Mouse (Mus musculus): ENCODE results near the gene Nsun2. TPM values are rescaled to one million over a fixed set of nuclear protein-coding genes. Genes with fewer than 3 reads are reported as not detected.
A peak's percentile ranks its signal among the peaks of the same experiment; 100 is the strongest.

Nsun2 gene
- 10 to 100 TPM; 64.2 to 68.9 TPM for total RNA-seq (2021)
- long read RNA-seq, experiment 1, full-length matches to known transcripts = 147 of 164 reads
- long read RNA-seq, experiment 1, partial matches to known transcripts = 7 of 164 reads
- long read RNA-seq, experiment 1, other reads (novel, unspliced or antisense) = 10 of 164 reads
- long read RNA-seq, experiment 2, full-length matches to known transcripts = 110 of 132 reads
- long read RNA-seq, experiment 2, partial matches to known transcripts = 10 of 132 reads
- long read RNA-seq, experiment 2, other reads (novel, unspliced or antisense) = 12 of 132 reads

GRCm38 (mm10) chr13:69533405-69534333 is at the start of gene Nsun2:
Gene Nsun2 (plus strand): TSS chr13:69533746.
- peak in 1 of 2 experiments; percentile 59 for DNase-seq (ENCODE audit: low spot score in 2 of 2)
- intact Hi-C loops (cut with DNase I) = no loop called here

GRCm38 (mm10) chr13:69485326-69485725 is 48.2 kb upstream of the Nsun2 start:
- intact Hi-C loops (cut with DNase I) = loop anchor here (5.0 kb wide), 1 partner anchor 888 kb away; the partner anchor contains the start of gene 1700001L19Rik
- peak in 1 of 2 experiments; percentile 48 for DNase-seq (ENCODE audit: low spot score in 2 of 2)

- no peak for DNase-seq (ENCODE audit: low spot score in 2 of 2)
- intact Hi-C loops (cut with DNase I) = loop anchor here (5.0 kb wide), 1 partner anchor 889 kb away; the partner anchor contains the start of gene 1700001L19Rik
These were observed 47.7 kb upstream of the Nsun2 start for GRCm38 (mm10) chr13:69485833-69486232.

- intact Hi-C loops (cut with DNase I) = loop anchor here (5.0 kb wide), 1 partner anchor 890 kb away; the partner anchor contains the start of gene 1700001L19Rik
- no peak for DNase-seq (ENCODE audit: low spot score in 2 of 2)
These were observed 46.4 kb upstream of the Nsun2 start for GRCm38 (mm10) chr13:69487108-69487507.

GRCm38 (mm10) chr13:69487611-69488275 is 45.8 kb upstream of the Nsun2 start:
- DNase-seq (ENCODE audit: low spot score in 2 of 2) = peak in 1 of 2 experiments; percentile 34
- intact Hi-C loops (cut with DNase I) = loop anchor here (5.0 kb wide), 1 partner anchor 890 kb away; the partner anchor contains the start of gene 1700001L19Rik

GRCm38 (mm10) chr13:69488565-69489255 is 44.8 kb upstream of the Nsun2 start:
- intact Hi-C loops (cut with DNase I) = loop anchor here (5.0 kb wide), 1 partner anchor 891 kb away; the partner anchor contains the start of gene 1700001L19Rik
- DNase-seq (ENCODE audit: low spot score in 2 of 2) = no peak

GRCm38 (mm10) chr13:69489777-69490176 is 43.8 kb upstream of the Nsun2 start:
- intact Hi-C loops (cut with DNase I) = loop anchor here (5.0 kb wide), 1 partner anchor 892 kb away; the partner anchor contains the start of gene 1700001L19Rik
- DNase-seq (ENCODE audit: low spot score in 2 of 2) = no peak

- intact Hi-C loops (cut with DNase I) = no loop called here
- DNase-seq (ENCODE audit: low spot score in 2 of 2) = peak; percentile 71 to 92
These were observed 40.6 kb upstream of the Nsun2 start for GRCm38 (mm10) chr13:69492876-69493463.

- no peak for DNase-seq (ENCODE audit: low spot score in 2 of 2)
These were observed 35.3 kb upstream of the Nsun2 start for GRCm38 (mm10) chr13:69498276-69498675.

GRCm38 (mm10) chr13:69502157-69502750 is 31.3 kb upstream of the Nsun2 start:
- intact Hi-C loops (cut with DNase I) = no loop called here

More at GRCm38 (mm10) chr13:69498276-69498675, 35.3 kb upstream of the Nsun2 start:
- intact Hi-C loops (cut with DNase I) = no loop called here

GRCm38 (mm10) chr13:69502863-69503262 is 30.7 kb upstream of the Nsun2 start:
- no peak for DNase-seq (ENCODE audit: low spot score in 2 of 2)
- intact Hi-C loops (cut with DNase I) = no loop called here

More at GRCm38 (mm10) chr13:69502157-69502750, 31.3 kb upstream of the Nsun2 start:
- DNase-seq (ENCODE audit: low spot score in 2 of 2) = no peak

- intact Hi-C loops (cut with DNase I) = loop anchor here (5.0 kb wide), 2 partner anchors 106 to 151 kb away; partner anchors contain the start of gene Srd5a1
These were observed 27.0 kb upstream of the Nsun2 start for GRCm38 (mm10) chr13:69506341-69507086.

GRCm38 (mm10) chr13:69507666-69508065 is 25.9 kb upstream of the Nsun2 start:
- DNase-seq (ENCODE audit: low spot score in 2 of 2) = no peak
- intact Hi-C loops (cut with DNase I) = loop anchor here (5.0 kb wide), 2 partner anchors 105 to 150 kb away; partner anchors contain the start of gene Srd5a1

More at GRCm38 (mm10) chr13:69506341-69507086, 27.0 kb upstream of the Nsun2 start:
- no peak for DNase-seq (ENCODE audit: low spot score in 2 of 2)

- intact Hi-C loops (cut with DNase I) = loop anchor here (5.0 kb wide), 2 partner anchors 103 to 148 kb away; partner anchors contain the start of gene Srd5a1
These were observed 23.9 kb upstream of the Nsun2 start for GRCm38 (mm10) chr13:69509391-69510244.

GRCm38 (mm10) chr13:69515091-69515490 is 18.5 kb upstream of the Nsun2 start:
- intact Hi-C loops (cut with DNase I) = no loop called here

More at GRCm38 (mm10) chr13:69509391-69510244, 23.9 kb upstream of the Nsun2 start:
- DNase-seq (ENCODE audit: low spot score in 2 of 2) = peak in 1 of 2 experiments; percentile 55

GRCm38 (mm10) chr13:69517445-69517844 is 16.1 kb upstream of the Nsun2 start:
- intact Hi-C loops (cut with DNase I) = no loop called here
- DNase-seq (ENCODE audit: low spot score in 2 of 2) = no peak

More at GRCm38 (mm10) chr13:69515091-69515490, 18.5 kb upstream of the Nsun2 start:
- no peak for DNase-seq (ENCODE audit: low spot score in 2 of 2)
